In the genomic region with DNA sequence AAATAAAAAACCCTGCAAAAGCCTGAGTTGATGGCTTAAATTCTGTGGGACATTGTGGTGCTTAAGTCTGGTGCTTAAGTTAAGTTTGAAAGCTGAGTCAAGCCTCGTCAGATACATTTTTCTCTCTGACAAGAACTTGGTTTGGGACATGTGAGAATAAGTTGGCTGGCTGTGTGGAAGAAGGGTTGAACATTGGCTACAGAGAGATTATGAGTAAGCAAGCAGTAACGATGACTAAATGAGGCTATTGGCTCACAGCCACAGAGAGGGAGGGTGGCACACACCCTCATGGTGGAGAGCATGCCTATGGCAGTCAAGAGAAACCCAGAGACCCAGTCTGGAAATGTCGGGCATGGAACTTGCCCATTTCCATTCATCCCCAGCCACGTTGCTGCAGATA, we compare ENCODE assay signal across 16 mouse cellular contexts. TPM values are rescaled to one million over a fixed set of nuclear protein-coding genes. Genes with fewer than 3 reads are reported as not detected.
DNase-seq lines count a peak whose midpoint lies in the region; ATAC-seq and TF ChIP-seq lines count a peak whose summit lies in the region.
"Had no signal": no experiment of that assay in that cellular context is flagged by ENCODE, and none has a peak within 500 bp of the region (broad histone marks: within the 10 kb centered on the region; RNA-seq: fewer than 3 reads in every experiment).

No protein-coding gene starts in this region.

- POLR2A ChIA-PET in Patski (lab: Charles Lee): no interaction called here

- no peak for TF ChIP-seq CTCF in hindbrain, postnatal 0 days (IDR thresholded peaks at IDR 0.05; ENCODE audit: low read depth)
- no peak for TF ChIP-seq CTCF in Patski (IDR thresholded peaks at IDR 0.05)

- H3K9me3 ChIP-seq in hindbrain, postnatal 0 days (ENCODE audit: low read length): no peaks in the 10 kb centered on the region
- no peaks in the 10 kb centered on the region for H3K9me3 ChIP-seq in hindbrain, embryonic 10.5 days
- H3K9me3 ChIP-seq in forebrain, embryonic 16.5 days (ENCODE audit: control insufficient read depth, low read length): no peaks in the 10 kb centered on the region
- H3K9me3 ChIP-seq: embryonic facial prominence, embryonic 12.5 days; midbrain, embryonic 12.5 days had no signal

- no peak overlapping the region for H3K4me2 ChIP-seq in hindbrain, postnatal 0 days (ENCODE audit: low read depth, low read length)
- H3K4me2 ChIP-seq in forebrain, embryonic 16.5 days (ENCODE audit: low read length): no peak overlapping the region
- H3K4me2 ChIP-seq: embryonic facial prominence, embryonic 12.5 days; forebrain, embryonic 12.5 days; liver, embryonic 13.5 days; midbrain, embryonic 12.5 days had no signal

- WGBS in hindbrain, postnatal 0 days: 70% methylated on average over 4 of the region's 4 CpGs
- 89% methylated on average over 4 of the region's 4 CpGs for WGBS in hindbrain, embryonic 10.5 days
- 67% methylated on average over 4 of the region's 4 CpGs for WGBS in forebrain, embryonic 16.5 days

- H3K27ac ChIP-seq in hindbrain, postnatal 0 days: no peak overlapping the region
- no peak overlapping the region for H3K27ac ChIP-seq in hindbrain, embryonic 10.5 days
- H3K27ac ChIP-seq in forebrain, embryonic 16.5 days (ENCODE audit: low read length): no peak overlapping the region
- H3K27ac ChIP-seq: embryonic facial prominence, embryonic 12.5 days; forebrain, embryonic 12.5 days; liver, embryonic 13.5 days; midbrain, embryonic 12.5 days had no signal

- H3K4me1 ChIP-seq in hindbrain, postnatal 0 days (ENCODE audit: insufficient read depth, low read length): no peaks in the 10 kb centered on the region
- H3K4me1 ChIP-seq in hindbrain, embryonic 10.5 days (replicated peaks): peaks cover 15% of the 10 kb centered on the region
- peaks cover under 1% of the 10 kb centered on the region; the same call in 1 of the 2 replicates for H3K4me1 ChIP-seq in forebrain, embryonic 16.5 days (replicated peaks; ENCODE audit: control insufficient read depth, insufficient read depth, low read length)

- in situ Hi-C loops in Patski (cut with MboI; ENCODE audit: low pct_unique_long_range_greater_than_20kb): loop anchor here (25.0 kb wide), 1 partner anchor 624 kb away; a partner anchor contains a TSS

- DNase-seq in hindbrain, postnatal 0 days (ENCODE audit: low spot score): peak; percentile 1
- DNase-seq in hindbrain, embryonic 10.5 days (ENCODE audit: low spot score): no peak
- peak; percentile 68 for DNase-seq in 3134 (ENCODE audit: extremely low read depth, insufficient read length, low spot score)
- peak; percentile 92 for DNase-seq in Patski (ENCODE audit: low read depth, low spot score)
- peak; percentile 79 for DNase-seq in fibroblast of lung, adult 2 months (ENCODE audit: low read depth)
- DNase-seq in ovary, adult 18-20 months (ENCODE audit: low spot score): no peak
- no peak for DNase-seq in layer of hippocampus, adult 18-20 months (ENCODE audit: low spot score in 2 of 2)
- DNase-seq: gastrocnemius, postnatal 10 days; heart, postnatal 14 days; layer of hippocampus, adult 9-11 months; liver, embryonic 13.5 days; lung, postnatal 14 days had no signal

- ATAC-seq in hindbrain, postnatal 0 days: no peak
- ATAC-seq in Patski: peak; percentile 40
- ATAC-seq in forebrain, embryonic 16.5 days: no peak

- H3K36me3 ChIP-seq in hindbrain, postnatal 0 days (ENCODE audit: insufficient read depth, low read length): no peaks in the 10 kb centered on the region
- no peaks in the 10 kb centered on the region for H3K36me3 ChIP-seq in hindbrain, embryonic 10.5 days
- H3K36me3 ChIP-seq in forebrain, embryonic 16.5 days (ENCODE audit: control insufficient read depth, insufficient read depth): no peaks in the 10 kb centered on the region
- H3K36me3 ChIP-seq: embryonic facial prominence, embryonic 12.5 days; forebrain, embryonic 12.5 days; liver, embryonic 13.5 days; midbrain, embryonic 12.5 days had no signal

- H3K27me3 ChIP-seq in hindbrain, postnatal 0 days (ENCODE audit: insufficient read depth, low read length): no peaks in the 10 kb centered on the region
- no peaks in the 10 kb centered on the region for H3K27me3 ChIP-seq in hindbrain, embryonic 10.5 days (ENCODE audit: insufficient read depth, poor library complexity, severe bottlenecking)
- no peaks in the 10 kb centered on the region for H3K27me3 ChIP-seq in Patski
- no peaks in the 10 kb centered on the region for H3K27me3 ChIP-seq in forebrain, embryonic 16.5 days (replicated peaks; ENCODE audit: control insufficient read depth, insufficient read depth, low read length)
- H3K27me3 ChIP-seq: embryonic facial prominence, embryonic 12.5 days; forebrain, embryonic 12.5 days; liver, embryonic 13.5 days; midbrain, embryonic 12.5 days had no signal

- CTCF ChIA-PET in Patski (lab: Charles Lee): interaction anchor here (1.0 to 2.0 kb wide), 4 partner anchors 17 to 319 kb away, joined by 3 to 9 read pairs (median 4); no protein-coding TSS in a partner anchor

- H3K4me3 ChIP-seq in hindbrain, postnatal 0 days (ENCODE audit: low read length): no peak overlapping the region
- H3K4me3 ChIP-seq in hindbrain, embryonic 10.5 days: no peak overlapping the region
- H3K4me3 ChIP-seq in forebrain, embryonic 16.5 days (replicated peaks; ENCODE audit: low read length): no peak overlapping the region
- H3K4me3 ChIP-seq: embryonic facial prominence, embryonic 12.5 days; forebrain, embryonic 12.5 days; liver, embryonic 13.5 days; midbrain, embryonic 12.5 days had no signal

- no peak overlapping the region for H3K9ac ChIP-seq in hindbrain, postnatal 0 days (replicated peaks; ENCODE audit: low read length)
- no peak overlapping the region for H3K9ac ChIP-seq in forebrain, embryonic 16.5 days (replicated peaks; ENCODE audit: low read depth, low read length)
- H3K9ac ChIP-seq: embryonic facial prominence, embryonic 12.5 days; forebrain, embryonic 12.5 days; liver, embryonic 13.5 days; midbrain, embryonic 12.5 days had no signal

RNA-seq across cellular contexts. Expression of a gene that starts 5.8 kb away (rescaled TPM):
- total RNA-seq in hindbrain, postnatal 0 days (2014; rRNA removed): 24.6 and 26.8 TPM in 2 replicates
- polyA plus RNA-seq in hindbrain, postnatal 0 days (2015; fragmentation: Nextera tagmentation; extraction: Ambion mirVana): 59.4 and 64.6 TPM in 2 replicates
- 140 and 144 TPM in 2 replicates for polyA plus RNA-seq in hindbrain, embryonic 10.5 days (2016; fragmentation: Nextera tagmentation; extraction: Ambion mirVana)
- polyA plus RNA-seq in Patski (2021): 92.1 TPM
- polyA plus RNA-seq in forebrain, embryonic 16.5 days (2015; fragmentation: Nextera tagmentation; extraction: Ambion mirVana): 85.4 and 88.5 TPM in 2 replicates
- total RNA-seq in layer of hippocampus, adult 18-20 months (2021): 10 to 100 TPM; 23.2 to 27.2 TPM

RNA-seq across cellular contexts. Expression of a gene that starts 16.9 kb away (rescaled TPM):
- total RNA-seq in hindbrain, postnatal 0 days (2014; rRNA removed): 15.9 and 21.4 TPM in 2 replicates
- 51.9 and 52.1 TPM in 2 replicates for polyA plus RNA-seq in hindbrain, postnatal 0 days (2015; fragmentation: Nextera tagmentation; extraction: Ambion mirVana)
- polyA plus RNA-seq in hindbrain, embryonic 10.5 days (2016; fragmentation: Nextera tagmentation; extraction: Ambion mirVana): 74.8 and 91.8 TPM in 2 replicates
- 40.5 TPM for polyA plus RNA-seq in Patski (2021)
- 76.7 and 80.5 TPM in 2 replicates for polyA plus RNA-seq in forebrain, embryonic 16.5 days (2015; fragmentation: Nextera tagmentation; extraction: Ambion mirVana)
- 10 to 100 TPM; 19.2 to 20.4 TPM for total RNA-seq in layer of hippocampus, adult 18-20 months (2021)

RNA-seq across cellular contexts. Expression of a gene that starts 38.3 kb away (rescaled TPM):
- total RNA-seq in hindbrain, postnatal 0 days (2014; rRNA removed): 47.6 and 57.5 TPM in 2 replicates
- polyA plus RNA-seq in hindbrain, postnatal 0 days (2015; fragmentation: Nextera tagmentation; extraction: Ambion mirVana): 30.6 and 35.1 TPM in 2 replicates
- polyA plus RNA-seq in hindbrain, embryonic 10.5 days (2016; fragmentation: Nextera tagmentation; extraction: Ambion mirVana): 59.0 and 74.9 TPM in 2 replicates
- 56.5 TPM for polyA plus RNA-seq in Patski (2021)
- 46.3 and 47.0 TPM in 2 replicates for polyA plus RNA-seq in forebrain, embryonic 16.5 days (2015; fragmentation: Nextera tagmentation; extraction: Ambion mirVana)
- total RNA-seq in layer of hippocampus, adult 18-20 months (2021): 10 to 100 TPM; 91.5 to 95.0 TPM

Comparison
In these comparisons a context has a peak if more than half of its experiments do, and no peak if none do; other contexts are left out.
1. DNase-seq: peak in hindbrain, postnatal 0 days (single experiment), 3134 (single experiment), Patski (single experiment) and fibroblast of lung, adult 2 months (single experiment); none in hindbrain, embryonic 10.5 days (single experiment), ovary, adult 18-20 months (single experiment) and layer of hippocampus, adult 18-20 months (0 of 2).